Mouse (Mus musculus) small intestine, adult 2 months (tissue): ENCODE measurements around the gene Fgr. TPM values are rescaled to one million over a fixed set of nuclear protein-coding genes. Genes with fewer than 3 reads are reported as not detected.

Source experiments
- H3K27ac ChIP-seq: fragments of 200-500 bp; 2 replicates; pipeline ENCODE4 v1.5.1; 2012; ENCODE audit warnings: low read depth, low read length, control low read depth, inconsistent platforms; ENCODE audit not compliant: insufficient read depth
- H3K27me3 ChIP-seq: fragments of 200-500 bp; 2 replicates; pipeline ENCODE4 v1.6.1; 2012; ENCODE audit warnings: mild to moderate bottlenecking, moderate library complexity, low read length, inconsistent platforms; ENCODE audit not compliant: control insufficient read depth, insufficient read depth
- H3K36me3 ChIP-seq: fragments of 200-500 bp; 2 replicates; pipeline ENCODE4 v1.6.1; 2012; ENCODE audit warnings: mild to moderate bottlenecking, low read length, control low read depth, inconsistent platforms; ENCODE audit not compliant: control insufficient read depth, insufficient read depth
- H3K4me1 ChIP-seq: fragments of 200-500 bp; 2 replicates; pipeline ENCODE4 v1.6.1; 2012; ENCODE audit warnings: low read length, inconsistent platforms, mixed read lengths; ENCODE audit not compliant: control insufficient read depth, insufficient read depth, insufficient read length
- H3K4me3 ChIP-seq: fragments of 200-500 bp; 2 replicates; pipeline ENCODE4 v1.5.1; 2012; ENCODE audit warnings: low read depth, mild to moderate bottlenecking, control low read depth, inconsistent platforms, low read length, moderate library complexity
- CTCF ChIP-seq: fragments of 200-500 bp; IDR thresholded peaks from 2 replicates; pipeline ENCODE4 v1.5.1; 2012; ENCODE audit warnings: low read depth, mild to moderate bottlenecking, control low read depth, inconsistent platforms, low read length, moderate library complexity, mixed read lengths; ENCODE audit not compliant: insufficient replicate concordance, insufficient read length; ENCODE audit errors: extremely low read depth
- POLR2A ChIP-seq: fragments of 200-500 bp; IDR thresholded peaks from 2 replicates; pipeline ENCODE4 v1.6.1; 2012; ENCODE audit warnings: low read depth, mild to moderate bottlenecking, control low read depth, inconsistent platforms, low read length, moderate library complexity
- WGBS: fragments of 180-500 bp; shearing (Covaris S2); methylation state at CpG from one replicate; pipeline ENCODE4 v1.1.7; 2018; 5-methylcytosine and 5-hydroxymethylcytosine counted together
- polyA plus RNA-seq: library from polyadenylated mRNA; depleted of rRNA; stranded (reverse); fragments of >200 nt; gene quantifications from 2 replicates; pipeline ENCODE4 v1.2.3, GENCODE M21; 2012

The Fgr gene
- polyA plus RNA-seq, 1 experiment, result 3.8 TPM

- peaks cover 17% of the 10 kb centered on the region for H3K4me1 ChIP-seq
- H3K27ac ChIP-seq, result peak overlapping the region; percentile 40; the same call in 1 of the 2 replicates
- no peak overlapping the region for H3K4me3 ChIP-seq
- no peak for TF ChIP-seq POLR2A
- no peak for TF ChIP-seq CTCF
- no peaks in the 10 kb centered on the region for H3K36me3 ChIP-seq
- WGBS, result 78% methylated on average over 6 of the region's 6 CpGs
- H3K27me3 ChIP-seq, result no peaks in the 10 kb centered on the region; the same call in 1 of the 2 replicates
Observed at GRCm38 (mm10) chr4:132971601-132972000, 2.3 kb upstream of the Fgr start.

- no peaks in the 10 kb centered on the region; the same call in 1 of the 2 replicates for H3K27me3 ChIP-seq
- WGBS, result 85% methylated on average over 3 of the region's 3 CpGs
- no peak overlapping the region for H3K4me3 ChIP-seq
- TF ChIP-seq CTCF (no peak), POLR2A (no peak)
- no peaks in the 10 kb centered on the region for H3K36me3 ChIP-seq
- H3K27ac ChIP-seq, result peak overlapping the region; percentile 60; the same call in 1 of the 2 replicates
- H3K4me1 ChIP-seq, result peaks cover 22% of the 10 kb centered on the region
Observed at GRCm38 (mm10) chr4:132972101-132972500, 1.8 kb upstream of the Fgr start.

GRCm38 (mm10) chr4:132972556-132972955 lies 1.3 kb upstream of the Fgr start:
- Histone ChIP-seq H3K36me3 (no peaks in the 10 kb centered on the region), H3K4me1 (peaks cover 26% of the 10 kb centered on the region), H3K27me3 (no peaks in the 10 kb centered on the region; the same call in 1 of the 2 replicates), H3K4me3 (no peak overlapping the region), H3K27ac (0 out of 2 replicates have a peak overlapping the region, but pooled peaks have one; percentile 60)
- TF ChIP-seq POLR2A (no peak), CTCF (no peak)
- 30% methylated on average over 2 of the region's 2 CpGs for WGBS

GRCm38 (mm10) chr4:132973186-132973585 lies 709 bp upstream of the Fgr start:
- H3K4me1 ChIP-seq, result peaks cover 28% of the 10 kb centered on the region
- TF ChIP-seq POLR2A (no peak), CTCF (no peak)
- no peaks in the 10 kb centered on the region; the same call in 1 of the 2 replicates for H3K27me3 ChIP-seq
- WGBS, result 76% methylated on average over 8 of the region's 8 CpGs
- no peak overlapping the region for H3K4me3 ChIP-seq
- H3K27ac ChIP-seq, result no peak overlapping the region
- no peaks in the 10 kb centered on the region for H3K36me3 ChIP-seq

GRCm38 (mm10) chr4:132974904-132975303 lies 1.0 kb downstream of the Fgr start:
- H3K4me1 ChIP-seq, result peaks cover 31% of the 10 kb centered on the region
- H3K4me3 ChIP-seq, result peak overlapping the region; percentile 52
- WGBS, result 7% methylated on average over 15 of the region's 15 CpGs
- peak overlapping the region; percentile 38; the same call in 1 of the 2 replicates for H3K27ac ChIP-seq
- no peaks in the 10 kb centered on the region for H3K36me3 ChIP-seq
- no peaks in the 10 kb centered on the region; the same call in 1 of the 2 replicates for H3K27me3 ChIP-seq
- no peak for TF ChIP-seq POLR2A
- TF ChIP-seq CTCF, result no peak

- peak overlapping the region; percentile 26 for H3K4me3 ChIP-seq
- TF ChIP-seq CTCF (no peak), POLR2A (no peak)
- H3K27ac ChIP-seq, result peak overlapping the region; percentile 56
- H3K27me3 ChIP-seq, result no peaks in the 10 kb centered on the region; the same call in 1 of the 2 replicates
- WGBS, result 78% methylated on average over 3 of the region's 3 CpGs
- peaks cover 31% of the 10 kb centered on the region for H3K4me1 ChIP-seq
- no peaks in the 10 kb centered on the region for H3K36me3 ChIP-seq
Observed at GRCm38 (mm10) chr4:132975791-132976190, 1.9 kb downstream of the Fgr start.

- Histone ChIP-seq H3K4me1 (peaks cover 31% of the 10 kb centered on the region), H3K4me3 (no peak overlapping the region), H3K27ac (peak overlapping the region; percentile 56), H3K27me3 (no peaks in the 10 kb centered on the region; the same call in 1 of the 2 replicates), H3K36me3 (no peaks in the 10 kb centered on the region)
- no peak for TF ChIP-seq CTCF
- TF ChIP-seq POLR2A, result no peak
- WGBS, result 38% methylated on average over 6 of the region's 6 CpGs
Observed at GRCm38 (mm10) chr4:132976729-132977128, 2.8 kb downstream of the Fgr start.
